Mouse (Mus musculus): ENCODE data around the gene Ttll5.

The Ttll5 gene

GRCm38 (mm10) chr12:86064796-86065195 is 240.3 kb downstream of the Ttll5 start:
- DNase-seq = no peak

- no peak for DNase-seq
Measured at GRCm38 (mm10) chr12:86071432-86071831, 247.0 kb downstream of the Ttll5 start.

- DNase-seq = no peak
Measured at GRCm38 (mm10) chr12:86074681-86075080, 250.2 kb downstream of the Ttll5 start.

GRCm38 (mm10) chr12:86075358-86075757 is 250.9 kb downstream of the Ttll5 start:
- DNase-seq = no peak

GRCm38 (mm10) chr12:86076321-86076901 is 252.0 kb downstream of the Ttll5 start:
- DNase-seq = peak; percentile 43

GRCm38 (mm10) chr12:86077322-86077721 is 252.9 kb downstream of the Ttll5 start:
- no peak for DNase-seq

GRCm38 (mm10) chr12:86077736-86078135 is 253.3 kb downstream of the Ttll5 start:
- DNase-seq = no peak

GRCm38 (mm10) chr12:86078176-86078552 is 253.7 kb downstream of the Ttll5 start:
- no peak for DNase-seq

- peak; percentile 34 for DNase-seq
Measured at GRCm38 (mm10) chr12:86078553-86079201, 254.2 kb downstream of the Ttll5 start, which contains the start of gene Tgfb3. Tgfb3 (minus strand) TSS chr12:86079041.

- DNase-seq = peak; percentile 90
Measured at GRCm38 (mm10) chr12:86079202-86079667, 254.8 kb downstream of the Ttll5 start.

- peak; percentile 80 for DNase-seq
Measured at GRCm38 (mm10) chr12:86082481-86083012, 258.1 kb downstream of the Ttll5 start, which contains the start of gene Ift43. Ift43 (plus strand) TSS chr12:86082541.

- DNase-seq = no peak
Measured at GRCm38 (mm10) chr12:86085873-86086272, 261.4 kb downstream of the Ttll5 start.

- no peak for DNase-seq
Measured at GRCm38 (mm10) chr12:86086550-86086949, 262.1 kb downstream of the Ttll5 start.

- DNase-seq = no peak
Measured at GRCm38 (mm10) chr12:86088042-86088441, 263.6 kb downstream of the Ttll5 start.

GRCm38 (mm10) chr12:86090764-86091163 is 266.3 kb downstream of the Ttll5 start:
- DNase-seq = no peak

- peak; percentile 13 for DNase-seq
Measured at GRCm38 (mm10) chr12:86091601-86092132, 267.2 kb downstream of the Ttll5 start.

GRCm38 (mm10) chr12:86094075-86094474 is 269.6 kb downstream of the Ttll5 start:
- no peak for DNase-seq

- no peak for DNase-seq
Measured at GRCm38 (mm10) chr12:86095806-86096205, 271.3 kb downstream of the Ttll5 start.

GRCm38 (mm10) chr12:86097781-86098180 is 273.3 kb downstream of the Ttll5 start:
- DNase-seq = no peak

- no peak for DNase-seq
Measured at GRCm38 (mm10) chr12:86100711-86101110, 276.3 kb downstream of the Ttll5 start.

GRCm38 (mm10) chr12:86102686-86103085 is 278.2 kb downstream of the Ttll5 start:
- no peak for DNase-seq

GRCm38 (mm10) chr12:86103391-86103790 is 278.9 kb downstream of the Ttll5 start:
- no peak for DNase-seq

GRCm38 (mm10) chr12:86103852-86104251 is 279.4 kb downstream of the Ttll5 start:
- no peak for DNase-seq

GRCm38 (mm10) chr12:86104297-86104696 is 279.8 kb downstream of the Ttll5 start:
- DNase-seq = no peak

Measured in right cerebral cortex, postnatal 14 days (tissue).